15 mouse cellular contexts compared by ENCODE assay signal in the genomic region with DNA sequence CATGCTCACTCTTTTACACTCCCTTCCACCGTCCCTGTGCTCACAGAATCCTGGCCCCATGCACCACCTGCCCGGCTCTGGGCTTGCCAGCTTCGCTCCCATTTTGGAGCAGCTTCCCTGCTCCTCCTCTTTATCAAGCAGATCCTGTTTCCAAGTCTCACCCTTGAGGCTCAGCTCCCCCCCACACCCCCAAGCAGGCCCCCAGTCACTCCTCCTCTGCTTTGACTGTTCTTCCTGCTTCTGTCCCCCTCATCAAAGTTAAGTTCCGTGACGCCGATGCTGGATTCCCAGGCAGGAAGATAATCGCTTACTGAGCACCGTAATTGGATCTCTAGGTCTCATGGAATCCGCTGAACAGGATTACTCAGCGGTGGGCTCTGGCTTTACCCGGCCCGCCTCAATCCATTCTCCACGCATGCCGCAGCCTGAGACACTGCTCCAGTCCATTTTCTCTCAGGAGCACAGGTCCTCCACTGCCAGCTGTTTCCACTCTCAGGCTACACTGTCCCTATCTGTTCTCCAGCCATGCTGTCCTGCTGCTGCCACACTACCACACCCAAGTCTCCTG. TPM values are rescaled to one million over a fixed set of nuclear protein-coding genes. Genes with fewer than 3 reads are reported as not detected.
DNase-seq lines count a peak whose midpoint lies in the region; TF ChIP-seq lines count a peak whose summit lies in the region.
"Had no signal": no experiment of that assay in that cellular context is flagged by ENCODE, and none has a peak within 500 bp of the region (broad histone marks: within the 10 kb centered on the region; RNA-seq: fewer than 3 reads in every experiment).

No protein-coding gene starts in this region.

- no peaks in the 10 kb centered on the region for H3K9me3 ChIP-seq in embryonic facial prominence, embryonic 10.5 days
- no peaks in the 10 kb centered on the region for H3K9me3 ChIP-seq in midbrain, embryonic 10.5 days (replicated peaks)
- H3K9me3 ChIP-seq: intestine, embryonic 15.5 days had no signal

- peak overlapping the region; percentile 15; the same call in 1 of the 2 replicates for H3K4me3 ChIP-seq in gastrocnemius, adult 2 months
- no peak overlapping the region for H3K4me3 ChIP-seq in C2C12 (ENCODE audit: insufficient read depth, poor library complexity, severe bottlenecking)
- H3K4me3 ChIP-seq in embryonic facial prominence, embryonic 10.5 days, result no peak overlapping the region
- H3K4me3 ChIP-seq in midbrain, embryonic 10.5 days, result no peak overlapping the region
- H3K4me3 ChIP-seq: intestine, embryonic 15.5 days; layer of hippocampus, adult 2 months; megakaryocyte, embryonic 14.5 days had no signal

- no peak for TF ChIP-seq CTCF in gastrocnemius, adult 2 months (IDR thresholded peaks at IDR 0.05)
- no peak for TF ChIP-seq CTCF in C2C12 (IDR thresholded peaks at IDR 0.05; ENCODE audit: control insufficient read depth, insufficient read depth, insufficient read length)

- H3K4me1 ChIP-seq in embryonic facial prominence, embryonic 10.5 days, result peaks cover 15% of the 10 kb centered on the region
- H3K4me1 ChIP-seq in midbrain, embryonic 10.5 days, result peaks cover 27% of the 10 kb centered on the region
- H3K4me1 ChIP-seq: intestine, embryonic 15.5 days had no signal

- DNase-seq in gastrocnemius, adult 2 months, result peak; percentile 41
- no peak for DNase-seq in gastrocnemius, postnatal 36 days
- DNase-seq in embryonic facial prominence, embryonic 10.5 days (ENCODE audit: low spot score), result peak; percentile 42
- peak; percentile 73 for DNase-seq in midbrain, embryonic 10.5 days (ENCODE audit: low spot score)
- DNase-seq in cerebellum, postnatal 25 days, result no peak
- DNase-seq in gastrocnemius, postnatal 14 days, result no peak
- no peak for DNase-seq in left cerebral cortex, postnatal 4 days
- DNase-seq: cerebellum, adult 2 months; heart, adult 18-20 months; heart, postnatal 10 days; lung, adult 2 months had no signal

- intact Hi-C loops in gastrocnemius, adult 2 months (cut with DNase I), result no loop called here
- intact Hi-C loops in gastrocnemius, postnatal 36 days (cut with DNase I), result no loop called here
- intact Hi-C loops in gastrocnemius, postnatal 14 days (cut with DNase I; ENCODE audit: low total_unique reads), result no loop called here
- intact Hi-C loops in left cerebral cortex, postnatal 4 days (cut with DNase I), result no loop called here

- peak overlapping the region; percentile 10 for H3ac ChIP-seq in C2C12 (ENCODE audit: control insufficient read depth, insufficient read length, low read depth)

- peak overlapping the region; percentile 71 for H3K27ac ChIP-seq in gastrocnemius, adult 2 months
- H3K27ac ChIP-seq in embryonic facial prominence, embryonic 10.5 days (replicated peaks), result 0 out of 2 replicates have a peak overlapping the region, but pooled peaks have one; percentile 4
- H3K27ac ChIP-seq in midbrain, embryonic 10.5 days (replicated peaks), result peak overlapping the region; percentile 58
- H3K27ac ChIP-seq: intestine, embryonic 15.5 days; layer of hippocampus, adult 2 months had no signal

- H3K36me3 ChIP-seq in C2C12 (ENCODE audit: control insufficient read depth, insufficient read depth), result peaks cover 28% of the 10 kb centered on the region
- H3K36me3 ChIP-seq in embryonic facial prominence, embryonic 10.5 days (replicated peaks), result peaks cover 97% of the 10 kb centered on the region
- H3K36me3 ChIP-seq in midbrain, embryonic 10.5 days, result peaks cover 96% of the 10 kb centered on the region

- H3K79me3 ChIP-seq in C2C12 (ENCODE audit: low read depth), result no peaks in the 10 kb centered on the region

- H3K27me3 ChIP-seq in C2C12 (ENCODE audit: control insufficient read depth, insufficient read depth, insufficient read length), result no peaks in the 10 kb centered on the region
- no peaks in the 10 kb centered on the region for H3K27me3 ChIP-seq in embryonic facial prominence, embryonic 10.5 days (replicated peaks; ENCODE audit: low read depth, poor library complexity, severe bottlenecking)
- H3K27me3 ChIP-seq in midbrain, embryonic 10.5 days (ENCODE audit: low read depth, poor library complexity, severe bottlenecking), result no peaks in the 10 kb centered on the region
- H3K27me3 ChIP-seq: intestine, embryonic 15.5 days; megakaryocyte, embryonic 14.5 days had no signal

- 60% methylated on average over 14 of the region's 14 CpGs for WGBS in embryonic facial prominence, embryonic 10.5 days
- 51% methylated on average over 14 of the region's 14 CpGs for WGBS in midbrain, embryonic 10.5 days

- no peaks in the 10 kb centered on the region for H3K79me2 ChIP-seq in C2C12 (ENCODE audit: control insufficient read depth, insufficient read depth)

TF ChIP-seq in C2C12, 6 proteins besides CTCF, POLR2A, EP300 and RAD21:
- TF ChIP-seq CEBPB (IDR thresholded peaks at IDR 0.05; ENCODE audit: low read depth), result no peak
- TF ChIP-seq MAX (IDR thresholded peaks at IDR 0.05), result no peak
- no peak for TF ChIP-seq MYOD1 (IDR thresholded peaks at IDR 0.05; ENCODE audit: control insufficient read depth, insufficient read length, low read depth)
- no peak for TF ChIP-seq USF1 (IDR thresholded peaks at IDR 0.05; ENCODE audit: low read depth)
- TF ChIP-seq FOSL1 (IDR thresholded peaks at IDR 0.05; ENCODE audit: insufficient read depth, low read length, poor library complexity, severe bottlenecking), result no peak
- no peak for TF ChIP-seq MYOG (IDR thresholded peaks at IDR 0.05; ENCODE audit: control insufficient read depth, extremely low read depth, insufficient read length)
TF ChIP-seq in C2C12: peak in this region for 0.

RNA-seq across cellular contexts. Expression of a gene that starts 6.8 kb away (rescaled TPM):
- 1 to 10 TPM; 5.8 to 7.1 TPM for total RNA-seq in gastrocnemius, adult 2 months (2021)
- 1 to 10 TPM; 3.3 to 3.7 TPM for total RNA-seq in gastrocnemius, postnatal 36 days (2021)
- polyA plus RNA-seq in C2C12 (2012; fragmentation: generic; extraction: Trizol), result 8.2 TPM
- polyA plus RNA-seq in embryonic facial prominence, embryonic 10.5 days (2016; fragmentation: Nextera tagmentation; extraction: Ambion mirVana), result 30.6 TPM in 2 replicates
- polyA plus RNA-seq in midbrain, embryonic 10.5 days (2016; fragmentation: Nextera tagmentation; extraction: Ambion mirVana), result 34.3 and 34.7 TPM in 2 replicates
- 1 to 10 TPM; 7.1 to 9.0 TPM for total RNA-seq in gastrocnemius, postnatal 14 days (2021)
- 10 to 100 TPM; 61.0 to 65.0 TPM for total RNA-seq in left cerebral cortex, postnatal 4 days (2021)

RNA-seq across cellular contexts. Expression of a gene that starts 55.3 kb away (rescaled TPM):
- 10 to 100 TPM; 17.9 to 18.5 TPM for total RNA-seq in gastrocnemius, adult 2 months (2021)
- total RNA-seq in gastrocnemius, postnatal 36 days (2021), result 10 to 100 TPM; 13.7 to 15.4 TPM
- 7.9 TPM for polyA plus RNA-seq in C2C12 (2012; fragmentation: generic; extraction: Trizol)
- polyA plus RNA-seq in embryonic facial prominence, embryonic 10.5 days (2016; fragmentation: Nextera tagmentation; extraction: Ambion mirVana), result 19.4 and 21.2 TPM in 2 replicates
- polyA plus RNA-seq in midbrain, embryonic 10.5 days (2016; fragmentation: Nextera tagmentation; extraction: Ambion mirVana), result 16.8 and 18.5 TPM in 2 replicates
- total RNA-seq in gastrocnemius, postnatal 14 days (2021), result 10 to 100 TPM; 15.2 to 16.7 TPM
- 10 to 100 TPM; 34.3 to 36.5 TPM for total RNA-seq in left cerebral cortex, postnatal 4 days (2021)

Comparison
In these comparisons a context has a peak if more than half of its experiments do, and no peak if none do; other contexts are left out.
1. DNase-seq: peak in gastrocnemius, adult 2 months (single experiment), embryonic facial prominence, embryonic 10.5 days (single experiment) and midbrain, embryonic 10.5 days (single experiment); none in gastrocnemius, postnatal 36 days (0 of 2), cerebellum, postnatal 25 days (0 of 2), gastrocnemius, postnatal 14 days (single experiment) and left cerebral cortex, postnatal 4 days (single experiment).
2. H3K27ac ChIP-seq: peak in every context shown above with its lines; median percentile 71 in gastrocnemius, adult 2 months; 58 in midbrain, embryonic 10.5 days; 4 in embryonic facial prominence, embryonic 10.5 days.
3. RNA of a gene that starts 6.8 kb away (total RNA-seq): 61.0 to 65.0 TPM in left cerebral cortex, postnatal 4 days; 7.1 to 9.0 TPM in gastrocnemius, postnatal 14 days, 5.8 to 7.1 TPM in gastrocnemius, adult 2 months and 3.3 to 3.7 TPM in gastrocnemius, postnatal 36 days; every median in the first group is over 4 times any median in the second.